In the genomic region with DNA sequence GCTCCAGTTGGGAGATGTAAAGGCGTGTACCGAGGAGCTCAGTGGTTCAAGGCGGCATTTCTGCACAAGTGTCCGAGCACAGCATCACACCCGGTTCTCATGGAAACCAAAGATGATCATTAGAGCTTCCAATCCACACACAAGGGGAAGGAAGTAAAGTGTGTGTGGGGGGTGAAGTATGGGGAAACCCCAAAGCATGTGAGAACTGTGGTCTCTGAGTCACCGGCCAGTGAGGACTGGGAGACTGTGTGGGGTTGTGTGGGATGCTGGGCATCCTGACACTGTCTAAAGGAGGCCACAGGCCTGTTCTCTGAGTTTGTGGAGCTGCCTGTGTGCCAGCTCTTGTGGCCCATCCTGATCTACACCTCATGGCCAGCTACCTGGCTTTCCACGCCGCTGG, we compare ENCODE assay signal across 11 mouse cellular contexts. TPM values are rescaled to one million over a fixed set of nuclear protein-coding genes. Genes with fewer than 3 reads are reported as not detected.
DNase-seq lines count a peak whose midpoint lies in the region; ATAC-seq and TF ChIP-seq lines count a peak whose summit lies in the region.
"Had no signal": no experiment of that assay in that cellular context is flagged by ENCODE, and none has a peak within 500 bp of the region (broad histone marks: within the 10 kb centered on the region; RNA-seq: fewer than 3 reads in every experiment).

No protein-coding gene starts in this region.

- H3K9ac ChIP-seq in liver, postnatal 0 days (replicated peaks): no peak overlapping the region
- no peak overlapping the region for H3K9ac ChIP-seq in kidney, embryonic 14.5 days (ENCODE audit: low read depth, low read length)
- H3K9ac ChIP-seq: hindbrain, embryonic 15.5 days; liver, embryonic 15.5 days had no signal

- H3K4me3 ChIP-seq in liver, postnatal 0 days (ENCODE audit: low read depth, low read length): no peak overlapping the region
- no peak overlapping the region for H3K4me3 ChIP-seq in small intestine, adult 2 months (ENCODE audit: low read depth, low read length)
- H3K4me3 ChIP-seq in kidney, embryonic 14.5 days (ENCODE audit: low read length): no peak overlapping the region
- H3K4me3 ChIP-seq: hindbrain, embryonic 15.5 days; liver, embryonic 15.5 days had no signal

- WGBS in liver, postnatal 0 days (ENCODE audit: insufficient replicate concordance): 71% methylated on average over 8 of the region's 8 CpGs
- 77% methylated on average over 8 of the region's 8 CpGs for WGBS in small intestine, adult 2 months
- WGBS in kidney, embryonic 14.5 days: 91% methylated on average over 8 of the region's 8 CpGs

- peaks cover 9% of the 10 kb centered on the region for H3K4me1 ChIP-seq in liver, postnatal 0 days (ENCODE audit: insufficient read depth)
- H3K4me1 ChIP-seq in small intestine, adult 2 months (ENCODE audit: control insufficient read depth, insufficient read depth, insufficient read length, low read length): peaks cover 26% of the 10 kb centered on the region
- H3K4me1 ChIP-seq in kidney, embryonic 14.5 days (ENCODE audit: control insufficient read depth, insufficient read depth, low read length): peaks cover 11% of the 10 kb centered on the region; the same call in 1 of the 2 replicates
- H3K4me1 ChIP-seq: hindbrain, embryonic 15.5 days had no signal

- no peak for TF ChIP-seq CTCF in liver, postnatal 0 days (IDR thresholded peaks at IDR 0.05; ENCODE audit: low read depth)
- no peak for TF ChIP-seq CTCF in small intestine, adult 2 months (IDR thresholded peaks at IDR 0.05; ENCODE audit: extremely low read depth, insufficient read length, insufficient replicate concordance, low read depth, low read length)

- DNase-seq in liver, postnatal 0 days: no peak
- no peak for DNase-seq in liver
- DNase-seq in NIH3T3 (ENCODE audit: low read depth): peak; percentile 86
- peak; percentile 68 for DNase-seq in induced T-regulatory cell, adult 2 months (ENCODE audit: low read depth)
- DNase-seq in retina, embryonic 14.5 days (ENCODE audit: low spot score): no peak
- DNase-seq: cerebellum, adult 11 months; layer of hippocampus, postnatal 36 days had no signal

- H3K9me3 ChIP-seq in liver, postnatal 0 days (ENCODE audit: low read length): no peaks in the 10 kb centered on the region
- no peaks in the 10 kb centered on the region for H3K9me3 ChIP-seq in kidney, embryonic 14.5 days (ENCODE audit: control insufficient read depth, low read length)
- H3K9me3 ChIP-seq: hindbrain, embryonic 15.5 days; liver, embryonic 15.5 days had no signal

- ATAC-seq in liver, postnatal 0 days: peak; percentile 43; the same call in 1 of the 2 replicates
- ATAC-seq in kidney, embryonic 14.5 days (ENCODE audit: low FRiP score, low TSS enrichment): no peak

- no peak for TF ChIP-seq EP300 in liver, postnatal 0 days (IDR thresholded peaks at IDR 0.05; ENCODE audit: low read depth)

- no peaks in the 10 kb centered on the region for H3K27me3 ChIP-seq in liver, postnatal 0 days (ENCODE audit: insufficient read depth, low read length)
- no peaks in the 10 kb centered on the region for H3K27me3 ChIP-seq in small intestine, adult 2 months (ENCODE audit: control insufficient read depth, insufficient read depth, low read length)
- H3K27me3 ChIP-seq in kidney, embryonic 14.5 days (ENCODE audit: control insufficient read depth, insufficient read depth, low read length): no peaks in the 10 kb centered on the region
- H3K27me3 ChIP-seq: hindbrain, embryonic 15.5 days had no signal

- H3K27ac ChIP-seq in liver, postnatal 0 days (ENCODE audit: low read depth): no peak overlapping the region
- peak overlapping the region; percentile 36; the same call in 1 of the 2 replicates for H3K27ac ChIP-seq in small intestine, adult 2 months (ENCODE audit: insufficient read depth, low read depth, low read length)
- no peak overlapping the region for H3K27ac ChIP-seq in kidney, embryonic 14.5 days (ENCODE audit: low read depth, low read length)
- H3K27ac ChIP-seq: hindbrain, embryonic 15.5 days; liver, embryonic 15.5 days had no signal

- no peak for TF ChIP-seq POLR2A in small intestine, adult 2 months (IDR thresholded peaks at IDR 0.05; ENCODE audit: low read depth, low read length)

- H3K36me3 ChIP-seq in liver, postnatal 0 days (replicated peaks; ENCODE audit: insufficient read depth, low read length): no peaks in the 10 kb centered on the region
- H3K36me3 ChIP-seq in small intestine, adult 2 months (ENCODE audit: control insufficient read depth, insufficient read depth, low read length): no peaks in the 10 kb centered on the region
- H3K36me3 ChIP-seq in kidney, embryonic 14.5 days (ENCODE audit: control insufficient read depth, insufficient read depth, low read length): no peaks in the 10 kb centered on the region
- H3K36me3 ChIP-seq: liver, embryonic 15.5 days had no signal

- no peak overlapping the region for H3K4me2 ChIP-seq in liver, postnatal 0 days (ENCODE audit: low read depth, low read length)
- H3K4me2 ChIP-seq in kidney, embryonic 14.5 days (replicated peaks; ENCODE audit: low read depth, low read length): no peak overlapping the region
- H3K4me2 ChIP-seq: hindbrain, embryonic 15.5 days; liver, embryonic 15.5 days had no signal

RNA-seq across cellular contexts. Expression of a gene that starts 26.3 kb away (rescaled TPM):
- polyA plus RNA-seq in liver, postnatal 0 days (2015; fragmentation: Nextera tagmentation; extraction: Ambion mirVana): 67.7 and 75.2 TPM in 2 replicates
- 127 and 189 TPM in 2 replicates for polyA plus RNA-seq in small intestine, adult 2 months (2012; rRNA removed)
- 55.2 and 57.8 TPM in 2 replicates for polyA plus RNA-seq in kidney, embryonic 14.5 days (2014; fragmentation: Nextera tagmentation; extraction: Ambion mirVana)

RNA-seq across cellular contexts. Expression of a gene that starts 37.5 kb away (rescaled TPM):
- 45.2 and 50.1 TPM in 2 replicates for polyA plus RNA-seq in liver, postnatal 0 days (2015; fragmentation: Nextera tagmentation; extraction: Ambion mirVana)
- 48.3 and 86.7 TPM in 2 replicates for polyA plus RNA-seq in small intestine, adult 2 months (2012; rRNA removed)
- polyA plus RNA-seq in kidney, embryonic 14.5 days (2014; fragmentation: Nextera tagmentation; extraction: Ambion mirVana): 20.0 and 30.9 TPM in 2 replicates

RNA-seq across cellular contexts. Expression of a gene that starts 40.4 kb away (rescaled TPM):
- polyA plus RNA-seq in liver, postnatal 0 days (2015; fragmentation: Nextera tagmentation; extraction: Ambion mirVana): 81.4 and 93.0 TPM in 2 replicates
- polyA plus RNA-seq in small intestine, adult 2 months (2012; rRNA removed): 0.18 and 0.35 TPM in 2 replicates
- polyA plus RNA-seq in kidney, embryonic 14.5 days (2014; fragmentation: Nextera tagmentation; extraction: Ambion mirVana): not detected in 2 replicates

Comparison
In these comparisons a context has a peak if more than half of its experiments do, and no peak if none do; other contexts are left out.
1. DNase-seq: peak in NIH3T3 (single experiment) and induced T-regulatory cell, adult 2 months (single experiment); none in liver, postnatal 0 days (single experiment), liver (single experiment) and retina, embryonic 14.5 days (single experiment).
2. RNA of a gene that starts 40.4 kb away (polyA plus RNA-seq): 81.4 to 93.0 TPM in liver, postnatal 0 days; 0.18 to 0.35 TPM in small intestine, adult 2 months and not detected in kidney, embryonic 14.5 days; every median in the first group is over 10 times any median in the second.